Mouse (Mus musculus): ENCODE results near the gene Fads2.

DNA sequence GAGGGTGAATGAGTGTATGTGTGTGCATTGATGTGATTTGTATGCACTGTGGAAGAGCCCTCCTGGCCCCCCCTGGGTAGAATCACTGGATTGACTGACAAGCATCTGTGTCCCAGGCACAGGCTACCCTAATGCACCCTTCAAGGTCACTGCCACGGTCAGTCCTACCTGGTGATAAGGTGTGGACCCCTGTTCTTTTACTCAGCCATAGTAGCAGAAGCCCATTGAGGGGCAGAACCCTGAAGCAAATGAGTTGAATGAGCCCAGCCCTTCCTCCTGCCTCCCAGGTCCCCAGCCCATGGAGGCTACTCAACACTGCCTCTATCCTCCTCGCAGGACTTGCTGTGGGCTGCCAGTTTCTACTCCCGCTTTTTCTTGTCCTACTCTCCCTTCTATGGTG lies 46.3 kb downstream of the Fads2 start:
- no peak for TF ChIP-seq POLR2A (IDR thresholded peaks at IDR 0.05; ENCODE audit: control insufficient read depth, extremely low read depth, insufficient read depth, low read length, poor library complexity)
- no peak for TF ChIP-seq CTCF (IDR thresholded peaks at IDR 0.05; ENCODE audit: borderline replicate concordance, control insufficient read depth, extremely low read depth, insufficient read depth, low read length, poor library complexity)
